11 mouse cellular contexts compared by ENCODE assay signal in genomic region chr2:4406977-4407376, GRCm38 (mm10).
DNase-seq lines count a peak whose midpoint lies in the region; ATAC-seq and TF ChIP-seq lines count a peak whose summit lies in the region.
"Had no signal": no experiment of that assay in that cellular context is flagged by ENCODE, and none has a peak within 500 bp of the region (broad histone marks: within the 10 kb centered on the region; RNA-seq: fewer than 3 reads in every experiment).

No protein-coding gene starts in this region.

- H3K4me2 ChIP-seq in forebrain, postnatal 0 days (ENCODE audit: low read depth) = no peak overlapping the region
- 0 out of 2 replicates have a peak overlapping the region, but pooled peaks have one; percentile 16 for H3K4me2 ChIP-seq in limb, embryonic 13.5 days (replicated peaks)
- no peak overlapping the region for H3K4me2 ChIP-seq in intestine, postnatal 0 days (replicated peaks; ENCODE audit: low read depth)
- H3K4me2 ChIP-seq: liver, embryonic 13.5 days had no signal

- H3K36me3 ChIP-seq in forebrain, postnatal 0 days (ENCODE audit: insufficient read depth) = no peaks in the 10 kb centered on the region
- 0 out of 2 replicates have a peak, but pooled peaks cover 3% of the 10 kb centered on the region for H3K36me3 ChIP-seq in limb, embryonic 13.5 days
- no peaks in the 10 kb centered on the region for H3K36me3 ChIP-seq in intestine, postnatal 0 days (ENCODE audit: control insufficient read depth, insufficient read depth)
- H3K36me3 ChIP-seq: liver, embryonic 13.5 days had no signal

- no peaks in the 10 kb centered on the region for H3K27me3 ChIP-seq in forebrain, postnatal 0 days (ENCODE audit: insufficient read depth, low read length)
- H3K27me3 ChIP-seq in limb, embryonic 13.5 days = no peaks in the 10 kb centered on the region
- peaks cover 6% of the 10 kb centered on the region; the same call in 1 of the 2 replicates for H3K27me3 ChIP-seq in intestine, postnatal 0 days (replicated peaks; ENCODE audit: control insufficient read depth, insufficient read depth, low read length)

- intact Hi-C loops in left cerebral cortex, postnatal 36 days (cut with DNase I) = loop anchor here (10.0 kb wide), 1 partner anchor 102 kb away; no protein-coding TSS in a partner anchor

- no peak overlapping the region for H3K4me3 ChIP-seq in forebrain, postnatal 0 days (ENCODE audit: low read depth, low read length)
- H3K4me3 ChIP-seq in limb, embryonic 13.5 days = no peak overlapping the region
- no peak overlapping the region for H3K4me3 ChIP-seq in intestine, postnatal 0 days (ENCODE audit: low read depth, low read length)
- H3K4me3 ChIP-seq: liver, embryonic 13.5 days had no signal

- no peak for TF ChIP-seq CTCF in brain, embryonic 14.5 days (IDR thresholded peaks at IDR 0.05; ENCODE audit: borderline replicate concordance, extremely low read depth, insufficient read depth, insufficient read length)
- TF ChIP-seq CTCF in forebrain, postnatal 0 days (IDR thresholded peaks at IDR 0.05; ENCODE audit: low read depth) = no peak
- no peak for TF ChIP-seq CTCF in intestine, postnatal 0 days (IDR thresholded peaks at IDR 0.05; ENCODE audit: low read depth)

- no peak for TF ChIP-seq POLR2A in brain, embryonic 14.5 days (IDR thresholded peaks at IDR 0.05; ENCODE audit: borderline replicate concordance, extremely low read depth, insufficient read depth, insufficient read length, poor library complexity, severe bottlenecking)

- DNase-seq in left cerebral cortex, adult 11 months (ENCODE audit: low spot score) = peak; percentile 34
- DNase-seq in left cerebral cortex, postnatal 36 days (ENCODE audit: low spot score in 2 of 2) = no peak
- DNase-seq in brain, embryonic 14.5 days (ENCODE audit: low read depth) = peak; percentile 70
- peak; percentile 37 for DNase-seq in forebrain, postnatal 0 days
- DNase-seq in natural killer cell, adult 2 months (ENCODE audit: low spot score in 2 of 2) = no peak
- DNase-seq: cerebellum, postnatal 36 days; heart, adult 18-20 months; kidney, postnatal 4 days; liver, embryonic 13.5 days had no signal

- peaks cover 40% of the 10 kb centered on the region for H3K4me1 ChIP-seq in forebrain, postnatal 0 days (ENCODE audit: insufficient read depth)
- peaks cover 93% of the 10 kb centered on the region for H3K4me1 ChIP-seq in limb, embryonic 13.5 days
- no peaks in the 10 kb centered on the region for H3K4me1 ChIP-seq in intestine, postnatal 0 days (replicated peaks; ENCODE audit: control insufficient read depth, insufficient read depth, low read length)
- H3K4me1 ChIP-seq: liver, embryonic 13.5 days had no signal

- H3K27ac ChIP-seq in forebrain, postnatal 0 days (ENCODE audit: low read depth, low read length) = 0 out of 2 replicates have a peak overlapping the region, but pooled peaks have one; percentile 21
- H3K27ac ChIP-seq in limb, embryonic 13.5 days = peak overlapping the region; percentile 65; the same call in 1 of the 2 replicates
- H3K27ac ChIP-seq in intestine, postnatal 0 days (ENCODE audit: low read depth, low read length) = no peak overlapping the region
- H3K27ac ChIP-seq: liver, embryonic 13.5 days had no signal

- H3K9ac ChIP-seq in forebrain, postnatal 0 days = no peak overlapping the region
- no peak overlapping the region for H3K9ac ChIP-seq in limb, embryonic 13.5 days
- no peak overlapping the region for H3K9ac ChIP-seq in intestine, postnatal 0 days (ENCODE audit: low read depth, low read length)
- H3K9ac ChIP-seq: liver, embryonic 13.5 days had no signal

- peak; percentile 53 for ATAC-seq in forebrain, postnatal 0 days
- ATAC-seq in limb, embryonic 13.5 days (ENCODE audit: low FRiP score, low read depth) = peak; percentile 33; the same call in 1 of the 2 replicates
- no peak for ATAC-seq in intestine, postnatal 0 days

- no peaks in the 10 kb centered on the region for H3K9me3 ChIP-seq in forebrain, postnatal 0 days (ENCODE audit: low read length)
- H3K9me3 ChIP-seq in limb, embryonic 13.5 days = no peaks in the 10 kb centered on the region
- H3K9me3 ChIP-seq in intestine, postnatal 0 days (ENCODE audit: control insufficient read depth) = no peaks in the 10 kb centered on the region
- H3K9me3 ChIP-seq: liver, embryonic 13.5 days had no signal

- 13% methylated on average over 5 of the region's 5 CpGs for WGBS in forebrain, postnatal 0 days
- 30% methylated on average over 5 of the region's 5 CpGs for WGBS in limb, embryonic 13.5 days
- 54% methylated on average over 5 of the region's 5 CpGs for WGBS in intestine, postnatal 0 days

Comparison
In these comparisons a context has a peak if more than half of its experiments do, and no peak if none do; other contexts are left out.
1. DNase-seq: peak in left cerebral cortex, adult 11 months (single experiment), brain, embryonic 14.5 days (single experiment) and forebrain, postnatal 0 days (single experiment); none in left cerebral cortex, postnatal 36 days (0 of 2) and natural killer cell, adult 2 months (0 of 2).